Mouse (Mus musculus): ENCODE measurements around the gene Smad1. TPM values are rescaled to one million over a fixed set of nuclear protein-coding genes. Genes with fewer than 3 reads are reported as not detected.
A peak's percentile ranks its signal among the peaks of the same experiment; 100 is the strongest.

Gene Smad1
- polyA plus RNA-seq, 2 experiments: 3.1 to 4.5 TPM

- TF ChIP-seq EP300 (IDR thresholded peaks at IDR 0.05; ENCODE audit: low read depth): no peak
- TF ChIP-seq CTCF (IDR thresholded peaks at IDR 0.05; ENCODE audit: low read depth): no peak
Observed at GRCm38 (mm10) chr8:79391454-79391853, 7.9 kb downstream of the Smad1 start.

DNA sequence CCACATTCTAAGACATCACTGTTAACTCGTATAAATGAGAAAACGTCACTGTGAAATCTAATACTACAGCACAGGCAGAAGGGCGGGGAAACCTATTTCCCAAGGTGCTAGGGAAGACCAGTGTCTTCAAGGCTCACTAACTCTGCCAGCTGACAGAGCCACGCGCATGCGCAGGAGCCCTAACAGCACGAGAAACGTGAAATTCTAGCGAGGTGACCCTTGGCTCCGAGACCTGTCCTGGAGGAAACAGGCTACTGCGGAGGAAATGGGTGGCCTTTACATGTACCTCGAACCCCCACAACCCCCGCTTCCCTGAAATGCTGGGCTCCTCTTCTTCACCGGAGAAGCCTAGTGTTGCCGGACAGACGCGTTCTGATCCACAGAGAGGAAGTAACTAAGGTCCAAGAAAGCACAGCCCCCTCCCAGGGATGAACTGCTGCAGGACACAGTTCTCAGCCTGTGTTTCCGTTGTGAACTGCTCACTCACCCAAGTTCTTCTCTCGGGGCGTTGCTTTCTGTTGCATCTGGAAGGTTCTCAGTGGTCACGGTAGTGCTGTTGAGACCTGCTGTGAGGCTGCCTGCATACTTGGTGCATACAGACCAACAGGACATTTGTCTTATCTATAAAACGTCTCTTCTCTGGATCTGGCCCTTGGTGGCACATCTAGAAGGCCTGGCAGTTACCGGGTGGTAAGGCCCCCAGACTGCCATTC lies 10.1 kb downstream of the Smad1 start:
- Histone ChIP-seq H3K27me3 (ENCODE audit: control insufficient read depth, insufficient read depth, low read length) (no peaks in the 10 kb centered on the region), H3K9ac (replicated peaks) (no peak overlapping the region), H3K9me3 (ENCODE audit: control insufficient read depth, low read length) (no peaks in the 10 kb centered on the region), H3K27ac (no peak overlapping the region), H3K4me3 (ENCODE audit: insufficient read depth in 1 of 2, low read depth in 2 of 2, low read length in 2 of 2) (no peak overlapping the region), H3K4me1 (replicated peaks; ENCODE audit: control insufficient read depth in 2 of 2, insufficient read depth in 2 of 2, low read length in 1 of 2) (peaks cover 0 to 12% of the 10 kb centered on the region in 2 experiments; a peak in 2 of 4 replicates), H3K36me3 (replicated peaks; ENCODE audit: control insufficient read depth, insufficient read depth, low read depth) (no peaks in the 10 kb centered on the region), H3K4me2 (ENCODE audit: low read depth) (no peak overlapping the region)
- ATAC-seq (ENCODE audit: insufficient read depth): no peak
- no peak for DNase-seq (ENCODE audit: low read depth in 3 of 3, low spot score in 3 of 3)
- TF ChIP-seq EP300 (IDR thresholded peaks at IDR 0.05; ENCODE audit: low read depth) (no peak), CTCF (IDR thresholded peaks at IDR 0.05; ENCODE audit: low read depth) (no peak)
- 60% methylated on average over 23 of the region's 23 CpGs for WGBS (ENCODE audit: insufficient replicate concordance)

More at GRCm38 (mm10) chr8:79391454-79391853, 7.9 kb downstream of the Smad1 start:
- DNase-seq (ENCODE audit: low read depth in 3 of 3, low spot score in 3 of 3) (no peak), ATAC-seq (ENCODE audit: insufficient read depth) (no peak)
- Histone ChIP-seq H3K4me1 (replicated peaks; ENCODE audit: control insufficient read depth in 2 of 2, insufficient read depth in 2 of 2, low read length in 1 of 2) (peaks cover 0 to 9% of the 10 kb centered on the region in 2 experiments; a peak in 2 of 4 replicates), H3K27ac (no peak overlapping the region), H3K9me3 (ENCODE audit: control insufficient read depth, low read length) (no peaks in the 10 kb centered on the region), H3K4me3 (ENCODE audit: insufficient read depth in 1 of 2, low read depth in 2 of 2, low read length in 2 of 2) (no peak overlapping the region), H3K27me3 (ENCODE audit: control insufficient read depth, insufficient read depth, low read length) (no peaks in the 10 kb centered on the region), H3K36me3 (replicated peaks; ENCODE audit: control insufficient read depth, insufficient read depth, low read depth) (no peaks in the 10 kb centered on the region), H3K9ac (replicated peaks) (no peak overlapping the region), H3K4me2 (ENCODE audit: low read depth) (no peak overlapping the region)
- 75% methylated on average over 13 of the region's 13 CpGs for WGBS (ENCODE audit: insufficient replicate concordance)

- ATAC-seq (ENCODE audit: insufficient read depth) (no peak), DNase-seq (ENCODE audit: low read depth in 3 of 3, low spot score in 3 of 3) (no peak)
- Histone ChIP-seq H3K27me3 (ENCODE audit: control insufficient read depth, insufficient read depth, low read length) (no peaks in the 10 kb centered on the region), H3K9ac (replicated peaks) (no peak overlapping the region), H3K36me3 (replicated peaks; ENCODE audit: control insufficient read depth, insufficient read depth, low read depth) (no peaks in the 10 kb centered on the region), H3K4me1 (replicated peaks; ENCODE audit: control insufficient read depth in 2 of 2, insufficient read depth in 2 of 2, low read length in 1 of 2) (peaks cover 0 to 11% of the 10 kb centered on the region in 2 experiments; a peak in 2 of 4 replicates), H3K4me2 (ENCODE audit: low read depth) (no peak overlapping the region), H3K4me3 (ENCODE audit: insufficient read depth in 1 of 2, low read depth in 2 of 2, low read length in 2 of 2) (no peak overlapping the region), H3K27ac (no peak overlapping the region), H3K9me3 (ENCODE audit: control insufficient read depth, low read length) (no peaks in the 10 kb centered on the region)
- TF ChIP-seq CTCF (IDR thresholded peaks at IDR 0.05; ENCODE audit: low read depth) (no peak), EP300 (IDR thresholded peaks at IDR 0.05; ENCODE audit: low read depth) (no peak)
- 71% methylated on average over 5 of the region's 5 CpGs for WGBS (ENCODE audit: insufficient replicate concordance)
Observed at GRCm38 (mm10) chr8:79386831-79387230, 12.5 kb downstream of the Smad1 start.

- H3K4me3 ChIP-seq (ENCODE audit: insufficient read depth in 1 of 2, low read depth in 2 of 2, low read length in 2 of 2): no peak overlapping the region
- no peak overlapping the region for H3K9ac ChIP-seq (replicated peaks)
- WGBS (ENCODE audit: insufficient replicate concordance): 60% methylated on average over 6 of the region's 6 CpGs
- ATAC-seq (ENCODE audit: insufficient read depth): no peak
- peaks cover 0 to 11% of the 10 kb centered on the region in 2 experiments; a peak in 2 of 4 replicates for H3K4me1 ChIP-seq (replicated peaks; ENCODE audit: control insufficient read depth in 2 of 2, insufficient read depth in 2 of 2, low read length in 1 of 2)
- TF ChIP-seq CTCF (IDR thresholded peaks at IDR 0.05; ENCODE audit: low read depth): peak; percentile 54
- no peak for TF ChIP-seq EP300 (IDR thresholded peaks at IDR 0.05; ENCODE audit: low read depth)
- H3K9me3 ChIP-seq (ENCODE audit: control insufficient read depth, low read length): no peaks in the 10 kb centered on the region
- no peak for DNase-seq (ENCODE audit: low read depth in 3 of 3, low spot score in 3 of 3)
- no peak overlapping the region for H3K4me2 ChIP-seq (ENCODE audit: low read depth)
- no peaks in the 10 kb centered on the region for H3K36me3 ChIP-seq (replicated peaks; ENCODE audit: control insufficient read depth, insufficient read depth, low read depth)
- H3K27ac ChIP-seq: no peak overlapping the region
- H3K27me3 ChIP-seq (ENCODE audit: control insufficient read depth, insufficient read depth, low read length): no peaks in the 10 kb centered on the region
Observed at GRCm38 (mm10) chr8:79386358-79386757, 13.0 kb downstream of the Smad1 start.
